Mouse (Mus musculus) cerebellum, adult 9-10 months (tissue): ENCODE measurements at regions not wholly inside any gene's neighbourhood (a gene's known extent, or its start where the extent isn't known, plus 50 kb on each side); places are given as distances from the start of the nearest gene placed in this dataset.

Source experiments
- DNase-seq: peaks from one replicate; pipeline ENCODE4 v3.0.0; 2022

DNA sequence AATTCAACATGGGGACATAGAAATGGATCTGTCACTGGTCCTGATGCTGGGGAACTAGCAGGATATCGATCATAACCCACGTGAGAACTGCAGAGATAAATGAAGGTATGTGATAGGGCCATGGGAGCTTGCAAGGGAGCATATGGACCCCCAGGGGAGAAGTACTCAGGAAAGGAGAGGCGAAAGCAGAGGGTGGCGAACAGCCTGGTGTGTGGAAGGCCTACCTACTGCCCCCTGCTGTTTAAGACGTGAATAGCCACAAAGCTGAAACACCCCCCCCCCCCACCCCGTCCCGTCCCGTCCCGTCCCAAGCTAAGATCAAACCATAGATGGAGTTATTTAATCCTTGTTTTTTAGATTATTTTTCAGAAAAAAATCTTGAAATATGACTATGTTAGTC lies 50.9 kb upstream of the Cplx2 start:
- DNase-seq: peak; percentile 46

DNA sequence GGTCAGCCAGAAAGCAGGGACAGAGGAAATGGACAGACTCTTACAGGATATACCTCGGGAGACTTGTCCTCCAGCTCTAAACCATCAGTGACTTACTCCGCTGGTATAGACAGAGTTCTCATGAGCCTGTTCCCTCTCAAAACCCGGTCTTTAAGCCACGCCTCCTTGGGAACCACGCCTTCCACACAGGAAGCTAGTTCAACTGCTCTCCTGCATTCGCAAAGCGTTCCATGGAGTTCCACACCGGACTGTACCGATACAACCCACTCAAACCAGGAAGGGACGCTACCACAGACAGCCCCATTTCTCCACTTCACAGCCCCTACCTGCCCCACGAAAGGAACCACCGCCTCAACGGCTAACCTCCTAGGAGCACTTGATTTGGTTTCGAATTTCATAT lies 50.1 kb upstream of the Cplx2 start:
- peak; percentile 44 for DNase-seq
